Mouse (Mus musculus) gastrocnemius, postnatal 14 days (tissue): ENCODE measurements at regions not wholly inside any gene's neighbourhood (a gene's known extent, or its start where the extent isn't known, plus 50 kb on each side); places are given as distances from the start of the nearest gene placed in this dataset.
"Not testable (repeated sequence)": the region's sequence is repeated elsewhere in the genome, so short reads cannot be mapped to it uniquely, and the experiment has no call there.

ENCODE experiments used
- DNase-seq: peaks from one replicate; pipeline ENCODE4 v3.0.0; 2021; ENCODE audit warnings: mixed read lengths
- intact Hi-C: fragments of 180-260 bp; cut with DNase I; formaldehyde crosslinking; loops from one replicate; pipeline ENCODE4 v1.15.1; 2025; ENCODE audit warnings: low total_unique reads

DNA sequence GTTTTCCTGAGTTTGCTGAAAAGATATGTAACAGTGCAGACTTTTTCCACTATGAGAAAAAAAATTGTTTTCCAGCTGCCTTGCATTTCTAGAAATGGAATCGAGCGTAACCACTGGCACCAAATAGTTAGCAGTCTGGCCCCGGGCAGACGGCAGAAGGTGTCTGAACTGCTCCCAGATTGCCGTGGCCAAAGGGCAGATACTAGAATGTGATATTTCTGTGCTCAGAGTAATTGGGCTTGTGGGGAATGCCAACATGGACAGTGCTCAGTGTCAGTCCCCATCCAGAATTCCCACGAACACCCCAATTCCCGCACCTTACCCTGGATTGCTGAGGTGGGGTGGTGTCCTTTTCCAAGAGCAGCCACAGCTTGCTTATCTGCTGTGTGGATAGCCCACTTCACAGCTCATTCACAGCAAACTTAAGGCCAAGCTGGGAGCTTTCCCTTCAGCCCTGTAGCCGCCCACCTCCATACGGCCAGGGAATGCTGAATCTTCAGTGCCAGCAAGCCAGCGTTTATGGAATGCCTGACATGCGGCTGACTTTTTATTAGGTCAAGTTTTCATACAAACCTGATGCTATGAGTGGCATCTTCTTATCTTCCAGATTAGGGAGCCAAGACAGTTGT is 148.1 kb downstream of the Enc1 start:
- no peak for DNase-seq
- intact Hi-C loops: no loop called here

DNA sequence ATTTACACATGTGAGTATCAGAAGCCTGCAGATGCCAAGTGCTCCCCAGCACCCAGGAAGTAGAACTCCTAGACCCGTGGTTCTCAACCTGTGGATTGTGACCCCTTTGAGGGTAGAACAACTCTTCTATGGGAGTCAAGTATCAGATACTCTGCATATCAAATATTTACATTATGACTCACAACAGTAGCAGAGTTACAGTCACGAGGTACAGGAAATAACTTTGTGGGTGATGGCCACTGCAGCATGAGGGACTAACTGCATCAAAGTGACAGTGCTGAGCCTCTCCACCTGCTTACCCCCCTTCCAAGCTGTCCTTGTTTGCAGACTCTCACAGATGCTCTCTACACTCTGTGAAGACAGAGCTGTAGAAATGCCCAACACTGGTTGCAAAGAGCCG is 145.6 kb downstream of the Enc1 start:
- intact Hi-C loops: no loop called here
- DNase-seq: no peak

DNA sequence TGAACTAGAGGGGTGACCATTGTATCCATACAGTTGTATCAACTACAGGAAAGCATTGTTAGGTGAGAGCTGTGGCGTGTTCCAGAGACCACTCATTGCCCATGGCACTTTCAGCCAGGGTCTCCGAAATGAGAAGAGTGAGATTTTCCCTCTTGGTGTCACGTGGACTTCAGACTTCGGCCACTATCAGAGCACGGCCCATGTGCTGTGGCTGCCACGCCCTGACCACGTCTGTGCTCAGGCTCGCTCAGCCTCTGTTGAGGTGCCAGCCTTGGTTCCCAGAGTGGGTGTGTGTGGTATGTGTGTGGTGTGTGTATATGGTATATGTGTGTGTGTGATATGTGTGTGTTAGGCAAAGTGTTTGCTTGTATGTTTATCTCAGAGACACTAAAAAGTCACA is 144.6 kb downstream of the Enc1 start:
- DNase-seq: no peak
- intact Hi-C loops: no loop called here

DNA sequence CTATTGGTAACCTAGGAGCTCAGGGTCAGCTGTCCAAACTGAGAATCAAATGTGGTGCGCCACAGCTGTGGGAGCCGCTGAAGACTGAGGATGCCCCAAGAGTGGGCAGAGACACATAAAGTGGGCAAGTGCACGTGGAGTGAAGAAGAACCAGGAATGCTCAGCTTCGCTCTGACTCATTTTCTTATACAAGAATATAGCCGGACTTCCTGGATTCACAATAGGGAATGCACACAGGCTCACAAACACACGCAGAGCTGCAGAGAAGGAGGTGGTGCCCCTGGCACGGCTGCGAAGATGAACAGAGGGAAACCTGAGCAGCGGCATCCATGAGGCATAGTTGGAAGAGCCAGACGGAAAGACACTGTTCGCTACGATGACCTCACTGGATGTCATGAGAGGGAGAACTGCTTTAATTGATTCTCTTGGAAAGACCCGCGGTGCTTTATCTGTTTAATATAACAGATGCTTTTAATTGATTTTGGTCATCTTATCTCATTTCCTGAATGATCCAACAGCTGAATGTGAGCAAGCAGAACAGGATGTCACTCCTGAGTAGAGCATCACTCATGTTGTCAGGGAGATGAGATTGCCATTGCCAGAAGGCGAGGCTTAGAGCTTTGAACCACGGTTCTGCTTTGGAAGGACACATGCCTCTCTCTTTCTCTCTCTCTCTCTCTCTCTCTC is 143.3 kb downstream of the Enc1 start:
- no peak for DNase-seq
- intact Hi-C loops: no loop called here

DNA sequence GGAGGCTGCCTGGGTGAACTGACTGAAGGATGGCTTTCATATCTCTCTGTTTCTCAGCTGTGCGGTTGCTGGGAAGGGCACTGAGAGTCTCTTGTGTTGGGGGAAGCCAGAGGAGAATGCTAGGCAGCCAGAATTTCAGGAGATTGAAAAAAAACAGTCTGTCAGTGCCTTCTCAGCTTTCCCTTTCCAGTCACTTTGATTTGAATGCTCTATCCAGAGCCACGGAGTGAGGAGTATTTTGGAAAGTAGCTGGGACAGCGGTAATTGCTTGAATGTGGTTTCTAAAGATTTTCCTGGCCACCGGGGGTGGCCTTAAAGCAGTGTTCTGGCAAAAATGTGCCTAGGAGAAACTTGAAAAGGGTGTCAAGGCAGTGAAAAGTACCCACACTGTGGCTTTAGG is 142.4 kb downstream of the Enc1 start:
- DNase-seq: no peak

DNA sequence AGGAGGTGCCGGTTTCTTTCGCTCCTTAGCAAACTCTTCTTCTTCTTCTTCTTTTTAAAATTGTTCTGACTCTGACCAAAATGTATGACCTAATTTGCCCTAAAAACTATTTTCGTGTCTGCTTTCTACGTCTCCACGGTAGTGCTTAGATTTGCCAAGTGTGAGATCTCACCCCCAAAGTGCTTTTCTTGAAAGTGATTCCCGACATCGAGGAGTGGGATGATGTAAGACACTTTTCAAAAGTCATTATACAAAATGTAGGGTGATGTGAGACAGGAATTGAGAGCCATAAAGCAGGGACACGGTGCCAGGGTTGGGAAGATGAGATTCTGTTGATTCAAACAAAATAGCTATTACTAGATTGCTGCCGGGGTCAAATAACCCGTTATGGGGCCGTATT is 139.5 kb downstream of the Enc1 start:
- DNase-seq: no peak
- intact Hi-C loops: no loop called here

More for the DNA sequence above, 142.4 kb downstream of the Enc1 start:
- intact Hi-C loops: no loop called here

DNA sequence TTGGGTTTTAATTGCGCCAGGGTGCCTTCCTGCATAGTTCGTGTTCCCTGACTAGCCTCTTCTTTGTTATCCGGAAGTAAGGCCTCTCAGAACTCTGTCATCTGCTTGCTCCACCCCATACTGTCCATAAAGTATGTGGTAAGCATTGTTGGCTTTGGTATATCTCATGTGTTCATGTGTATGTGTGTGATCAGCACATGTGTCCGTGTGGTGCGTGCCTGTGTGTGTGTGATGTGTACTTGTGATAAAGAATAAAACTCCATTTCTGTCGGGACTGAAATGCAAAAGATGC is 135.3 kb downstream of the Enc1 start:
- intact Hi-C loops: no loop called here
- DNase-seq: no peak

DNA sequence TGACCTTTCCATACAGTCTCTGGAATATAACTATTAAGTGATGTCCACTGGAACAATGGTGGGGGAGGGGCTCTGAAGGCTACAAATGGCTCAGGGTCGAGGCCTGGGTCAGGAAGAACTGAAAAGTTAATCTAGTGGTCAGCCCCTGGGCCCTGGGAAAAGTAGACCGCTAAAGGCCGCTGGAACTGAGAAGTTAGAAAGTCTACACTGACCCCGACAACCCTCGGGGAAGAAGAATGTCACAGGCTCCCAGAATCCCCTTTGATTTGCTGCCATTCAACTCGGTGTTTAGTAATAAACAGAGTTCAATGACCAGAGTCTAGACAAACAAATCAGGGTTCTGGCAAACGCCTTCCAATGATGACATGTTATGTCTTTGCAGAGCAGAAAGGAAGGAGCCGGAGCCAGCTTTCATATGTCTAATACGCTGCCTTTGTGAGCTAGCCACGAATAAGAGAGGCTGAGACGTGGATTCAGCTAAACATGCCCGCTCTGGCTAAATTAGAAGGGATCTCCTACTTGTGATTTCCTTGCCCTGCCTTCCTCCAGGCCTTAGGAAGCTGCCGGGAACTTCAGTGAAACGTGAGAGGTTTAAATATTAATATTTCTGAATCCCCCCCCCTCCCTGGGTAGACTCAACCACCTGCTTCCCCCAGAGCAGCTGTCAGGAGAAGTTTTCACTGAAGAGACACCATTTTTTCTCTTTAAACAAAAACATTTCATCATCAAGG is 134.8 kb downstream of the Enc1 start:
- intact Hi-C loops: no loop called here
- no peak for DNase-seq

DNA sequence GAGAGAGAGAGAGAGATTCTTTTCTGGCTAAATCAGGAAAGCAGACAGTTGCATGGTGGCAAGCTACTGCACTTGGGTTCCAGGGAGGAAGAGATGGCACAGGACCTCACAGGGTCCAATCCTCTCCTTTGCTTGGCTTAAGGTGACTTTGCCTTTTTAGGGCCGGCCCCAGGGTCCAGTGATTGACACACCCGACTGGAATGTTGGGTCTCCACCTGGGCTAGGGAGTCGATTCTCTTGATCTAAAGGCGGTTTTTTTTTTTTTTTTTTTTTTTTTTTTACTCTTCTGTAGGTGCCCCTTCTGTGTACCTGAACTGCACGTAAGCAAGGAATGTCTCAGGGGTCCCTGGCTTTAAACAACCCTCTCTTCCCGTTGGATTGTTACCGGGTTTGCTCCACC is 131.4 kb downstream of the Enc1 start:
- no peak for DNase-seq
- intact Hi-C loops: no loop called here

DNA sequence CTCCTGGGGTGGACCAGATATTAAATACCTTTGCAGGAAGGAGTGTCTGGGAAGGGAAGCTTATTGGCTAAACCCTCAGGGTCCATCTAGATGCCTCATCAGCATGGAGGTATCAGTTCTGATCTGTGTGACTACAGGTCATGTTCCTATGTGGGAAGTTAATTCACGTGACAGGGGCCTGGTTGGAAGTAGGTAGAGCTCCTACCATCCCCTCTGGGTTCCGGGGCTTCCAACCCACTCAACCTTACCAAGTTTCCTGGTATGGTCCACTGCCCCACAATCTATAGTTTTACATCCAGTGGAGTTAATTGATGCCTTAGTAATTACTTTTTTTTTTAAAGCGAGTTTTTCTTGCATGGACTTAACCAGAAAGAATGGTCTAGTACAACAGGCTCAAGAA is 130.3 kb downstream of the Enc1 start:
- intact Hi-C loops: no loop called here
- no peak for DNase-seq

DNA sequence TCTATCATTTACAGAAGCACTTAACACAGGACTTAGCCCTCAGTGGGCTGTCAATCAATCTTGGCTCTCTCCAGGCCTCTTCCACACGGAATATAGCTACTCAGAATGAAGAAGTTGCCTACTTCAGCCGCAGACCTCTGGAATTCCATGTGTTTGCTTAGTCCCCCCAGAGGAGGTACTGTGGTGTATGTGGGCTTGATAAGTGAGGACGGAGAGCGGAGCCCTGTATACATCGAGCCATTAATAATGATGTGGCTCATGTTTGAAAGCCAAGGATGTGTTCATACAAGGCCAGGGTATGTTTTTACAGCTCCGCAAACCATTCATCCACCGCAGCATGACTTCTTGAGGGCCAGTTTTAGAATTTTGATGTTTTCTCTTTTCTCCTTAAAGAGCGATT is 125.8 kb downstream of the Enc1 start:
- DNase-seq: no peak
- intact Hi-C loops: no loop called here

DNA sequence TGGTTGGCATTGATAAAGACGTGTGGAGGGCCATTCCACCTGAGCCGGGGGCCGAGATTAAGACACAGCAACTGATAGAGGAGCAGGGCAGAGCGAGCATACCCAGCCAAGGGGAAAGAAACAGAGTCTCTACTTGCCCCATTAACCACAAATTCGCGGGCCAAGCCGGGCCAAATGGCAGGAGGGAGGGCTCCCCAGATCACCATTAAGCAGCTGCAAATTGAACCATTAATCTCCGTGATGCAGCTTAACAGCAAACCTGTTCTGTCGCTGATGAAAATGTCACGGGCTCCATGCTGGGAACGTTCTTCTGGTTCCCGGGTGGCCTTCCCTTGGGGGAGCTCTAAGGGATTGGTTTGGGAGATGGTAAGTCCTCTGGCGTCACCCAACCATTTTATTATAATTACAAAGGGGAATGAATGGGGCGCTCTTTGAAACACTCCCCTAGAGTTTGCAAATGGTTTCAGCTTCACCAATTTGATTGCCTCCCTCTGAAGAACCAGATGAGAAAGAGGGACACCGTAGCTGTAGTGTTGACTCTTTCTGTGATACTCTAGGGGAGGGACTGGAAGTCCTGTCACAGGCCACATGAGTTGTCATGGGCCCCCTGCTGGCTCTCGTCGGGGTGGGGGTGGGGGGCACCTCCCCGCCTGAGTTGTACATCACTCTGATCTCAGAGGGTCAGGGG is 124.8 kb downstream of the Enc1 start:
- no peak for DNase-seq
- intact Hi-C loops: no loop called here

DNA sequence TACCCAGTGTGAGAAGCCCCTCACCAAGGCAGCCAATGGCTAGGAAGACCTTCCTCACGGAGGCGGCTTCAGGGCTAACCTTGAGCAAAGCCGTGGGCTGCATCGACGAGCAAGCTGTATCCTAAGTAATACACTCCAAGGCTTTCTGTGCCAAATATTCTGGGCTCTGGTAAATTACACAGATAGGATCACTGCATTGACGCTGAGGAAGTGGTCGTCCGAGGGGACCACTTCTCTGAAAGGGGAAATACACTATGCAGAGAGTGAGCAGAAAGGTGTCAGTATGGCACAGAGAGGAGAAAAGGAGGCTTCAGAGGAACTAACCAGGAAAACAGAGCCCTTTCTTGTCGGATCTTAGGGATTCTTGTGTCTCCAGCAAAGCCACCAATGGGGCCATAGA is 124.1 kb downstream of the Enc1 start:
- intact Hi-C loops: no loop called here
- no peak for DNase-seq

DNA sequence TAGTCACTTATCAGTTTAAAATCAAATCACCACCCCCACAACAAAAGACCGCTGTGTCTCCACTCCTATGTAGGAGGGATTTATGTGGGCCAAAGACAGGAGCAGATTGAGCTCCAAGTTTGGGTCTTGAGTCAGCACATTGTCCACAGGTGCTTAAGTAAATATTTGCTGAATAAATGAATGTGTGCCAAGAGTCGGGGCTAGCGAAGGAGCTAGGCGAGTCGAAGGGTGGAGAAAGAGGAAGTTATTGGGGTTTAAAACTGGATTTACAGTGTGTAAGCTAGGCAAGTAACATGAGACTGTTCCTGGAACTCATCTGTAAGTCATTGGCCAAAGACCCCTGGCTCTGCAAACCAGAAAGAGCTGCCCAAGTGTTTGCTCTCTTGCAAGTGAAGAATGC is 122.9 kb downstream of the Enc1 start:
- intact Hi-C loops: no loop called here
- no peak for DNase-seq

DNA sequence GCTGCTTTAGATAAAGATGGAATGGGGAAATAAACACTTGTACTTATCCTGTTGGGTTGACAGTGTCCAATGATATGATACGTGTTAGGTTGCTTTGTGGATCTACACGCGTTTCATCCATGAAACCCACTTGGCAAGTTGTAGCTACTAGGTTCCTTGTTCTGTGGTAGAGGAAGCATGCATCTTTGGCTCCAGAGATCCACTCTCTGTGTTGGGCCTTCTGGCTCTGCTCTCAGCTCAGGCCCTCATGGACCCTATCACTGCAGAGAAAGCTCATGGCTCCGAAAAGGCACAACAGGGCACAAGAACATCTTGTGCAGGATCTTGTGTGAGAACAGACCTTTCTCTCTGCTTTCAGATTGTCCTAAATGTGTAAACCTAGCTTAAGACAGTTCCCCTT is 122.3 kb downstream of the Enc1 start:
- DNase-seq: no peak
- intact Hi-C loops: no loop called here

DNA sequence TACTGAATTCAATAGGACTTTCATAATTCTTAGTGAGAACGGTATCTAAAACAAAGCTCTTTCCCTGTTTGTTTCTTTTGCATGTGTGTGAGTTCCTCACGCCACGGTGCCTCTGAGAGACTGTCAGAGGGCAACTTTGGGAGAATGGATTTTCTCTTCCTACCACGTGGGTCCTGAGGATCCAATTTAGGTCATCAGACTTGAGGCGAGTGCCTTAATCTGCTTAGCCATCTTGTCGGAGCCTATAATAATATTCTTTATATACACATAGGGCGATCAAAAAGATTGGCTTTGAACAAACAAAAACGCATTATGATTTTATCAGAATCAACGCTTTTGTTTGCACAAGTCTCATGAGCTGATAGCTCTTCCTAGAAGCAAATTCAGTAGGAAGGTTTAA is 119.6 kb downstream of the Enc1 start:
- intact Hi-C loops: no loop called here
- no peak for DNase-seq

DNA sequence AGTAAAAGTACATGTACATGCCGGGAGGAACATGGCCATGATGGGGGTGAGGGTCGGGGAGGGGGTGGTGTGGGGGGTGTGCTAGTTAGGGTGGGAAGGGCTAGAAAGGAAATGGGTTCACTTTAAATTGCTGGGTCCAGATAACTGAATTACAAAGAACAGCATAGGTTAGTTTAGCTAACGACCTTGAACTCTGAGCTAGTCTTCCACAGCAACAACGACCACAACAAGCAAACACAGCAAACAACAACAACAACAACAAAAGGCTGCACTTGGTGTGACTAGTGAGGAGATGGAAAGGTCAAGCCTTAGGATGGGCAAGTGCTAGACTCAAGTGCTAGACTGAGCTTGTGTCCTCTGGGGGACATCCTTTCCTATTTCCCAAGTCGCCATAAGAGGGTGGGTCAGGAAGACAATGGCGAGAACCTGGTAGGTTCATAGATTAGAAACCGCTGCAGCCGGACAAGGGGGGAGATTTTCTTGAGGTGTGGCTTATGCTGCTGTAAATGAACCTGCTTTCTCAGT is 117.9 kb downstream of the Enc1 start:
- no peak for DNase-seq
- intact Hi-C loops: no loop called here

DNA sequence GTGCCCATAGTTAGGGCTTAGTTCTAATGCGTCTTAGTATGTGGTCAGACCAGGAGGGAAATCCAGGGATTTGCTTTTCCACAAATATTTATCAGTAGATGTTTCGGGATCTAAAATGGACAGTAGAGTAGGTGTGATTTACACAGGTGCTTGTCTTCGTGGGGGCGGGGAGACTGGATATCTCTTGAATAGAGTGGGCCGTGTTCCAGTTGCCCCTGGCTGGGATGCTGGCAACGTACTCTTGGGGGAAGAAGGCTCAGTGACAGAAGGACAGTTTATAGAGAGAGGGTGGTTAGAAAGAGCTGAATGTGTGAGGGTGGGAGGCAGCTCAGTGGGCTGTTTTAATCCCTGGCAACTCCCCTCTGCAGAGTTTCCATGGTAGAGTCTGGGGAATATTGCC is 117.4 kb downstream of the Enc1 start:
- DNase-seq: no peak
- intact Hi-C loops: no loop called here

DNA sequence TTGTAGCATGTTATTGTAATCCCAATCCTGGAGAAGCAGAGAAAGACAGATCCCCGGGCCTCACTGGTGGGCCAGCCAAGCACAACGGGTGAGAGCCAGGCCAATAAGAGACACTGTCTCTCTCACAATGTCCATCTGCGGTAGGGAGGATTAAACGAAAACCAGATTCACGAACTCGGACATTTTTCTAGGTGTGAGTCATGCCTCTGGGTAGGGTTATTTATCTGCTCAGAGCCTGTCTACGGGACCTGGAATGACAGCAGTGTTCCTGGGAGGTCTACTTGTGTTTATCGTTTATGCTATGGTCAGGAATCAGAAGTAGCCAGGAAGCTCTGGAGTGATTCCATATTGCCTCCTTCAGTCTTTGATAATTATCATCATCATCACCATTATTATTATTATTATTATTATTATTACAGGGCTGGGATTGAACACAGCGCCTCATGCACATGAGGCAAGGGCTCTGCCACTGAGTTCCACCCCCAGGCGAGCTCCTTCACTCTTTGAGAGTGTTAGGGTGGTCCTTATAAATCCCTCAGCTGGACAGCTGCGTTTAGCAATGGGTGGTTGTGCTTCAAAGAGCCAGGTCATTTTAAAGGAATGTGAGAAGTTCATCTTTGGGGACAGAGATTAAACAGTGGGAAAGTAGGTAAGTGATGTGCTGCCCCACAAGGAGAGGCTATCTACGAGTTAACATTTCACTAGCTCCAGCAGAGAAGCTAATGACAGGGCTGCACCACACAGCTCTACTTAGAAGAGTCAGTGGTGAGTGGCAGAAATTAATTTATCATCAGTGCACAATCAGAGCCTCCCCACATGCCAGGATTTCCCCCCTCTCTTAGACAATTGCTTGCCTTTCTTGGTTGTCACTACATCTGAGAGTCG is 116.3 kb downstream of the Enc1 start:
- intact Hi-C loops: no loop called here
- DNase-seq: no peak

DNA sequence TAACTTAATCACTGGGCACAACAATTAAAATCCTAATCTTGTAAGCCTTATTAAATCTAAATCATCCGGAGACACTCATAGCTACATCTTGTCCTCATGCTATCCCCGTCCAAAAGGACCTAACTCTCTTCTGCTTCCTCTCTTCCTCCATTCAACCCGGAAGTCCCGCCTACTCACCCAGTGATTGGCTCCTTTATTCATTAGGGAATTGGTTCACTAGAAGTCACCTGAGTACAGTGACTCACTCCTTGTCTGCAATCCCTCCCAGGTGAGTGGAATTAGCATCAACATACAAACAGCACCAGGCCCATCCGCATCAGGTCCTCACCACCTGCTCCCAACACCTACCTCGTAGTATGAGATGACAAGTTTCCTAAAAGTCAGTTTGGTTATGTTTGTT is 114.5 kb downstream of the Enc1 start:
- intact Hi-C loops, DNase-seq: not testable (repeated sequence)
